Mouse (Mus musculus) CH12.LX (cell line): ENCODE data around the gene Fxyd7.

Experiments
- CTCF ChIP-seq, 2 experiments: IDR thresholded peaks in 1 of 2; conservative IDR thresholded peaks in 1 of 2; 2 replicates each; pipeline ENCODE4 v1.5.1; 2011 to 2012; ENCODE audit warnings: low read depth in 2 of 2, low read length in 2 of 2, improper control_type of control experiment in 1 of 2, inconsistent platforms in 1 of 2, mild to moderate bottlenecking in 1 of 2, moderate library complexity in 1 of 2
- MAFK ChIP-seq: IDR thresholded peaks from 2 replicates; pipeline ENCODE4 v1.6.1; 2011; ENCODE audit warnings: low read length, improper control_type of control experiment; ENCODE audit not compliant: insufficient replicate concordance
- MAZ ChIP-seq: IDR thresholded peaks from 2 replicates; pipeline ENCODE4 v1.6.1; 2012; ENCODE audit warnings: low read depth, mild to moderate bottlenecking, inconsistent platforms, low read length, improper control_type of control experiment, moderate library complexity
- POLR2A ChIP-seq: IDR thresholded peaks from 2 replicates; pipeline ENCODE4 v1.6.1; 2011; ENCODE audit warnings: low read depth, mild to moderate bottlenecking, improper control_type of control experiment, low read length
- RCOR1 ChIP-seq: conservative IDR thresholded peaks from 2 replicates; pipeline ENCODE4 v1.6.1; 2012; ENCODE audit warnings: low read depth, mild to moderate bottlenecking, inconsistent platforms, low read length, improper control_type of control experiment
- UBTF ChIP-seq: IDR thresholded peaks from 2 replicates; pipeline ENCODE4 v1.6.1; 2012; ENCODE audit warnings: low read depth, mild to moderate bottlenecking, inconsistent platforms, low read length, improper control_type of control experiment, moderate library complexity

- TF ChIP-seq MAFK, result no peak
- TF ChIP-seq RCOR1, result no peak
- TF ChIP-seq UBTF, result no peak
- TF ChIP-seq MAZ, result no peak
- no peak for TF ChIP-seq CTCF (conservative IDR thresholded peaks at IDR 0.05 in 1 of 2, IDR thresholded peaks at IDR 0.05 in 1 of 2; ENCODE audit: low read depth in 2 of 2, low read length in 2 of 2)
- no peak for TF ChIP-seq POLR2A
These were observed 34.0 kb downstream of the Fxyd7 start for GRCm38 (mm10) chr7:31017104-31017901.
